Mouse (Mus musculus) midbrain, embryonic 12.5 days (tissue): Measurements from ENCODE around the gene Tti1. TPM values are rescaled to one million over a fixed set of nuclear protein-coding genes. Genes with fewer than 3 reads are reported as not detected.
A peak's percentile ranks its signal among the peaks of the same experiment; 100 is the strongest.

Experiments
- ATAC-seq: fragments of 200-750 bp; cut with Nextera tagmentation; 2 replicates; pipeline ENCODE4 v1.8.0; 2017; ENCODE audit warnings: low read depth, moderate TSS enrichment, moderate library complexity; ENCODE audit not compliant: low FRiP score
- H3K27ac ChIP-seq: fragments of 300-500 bp; sonication (generic); replicated peaks from 2 replicates; pipeline ENCODE4 v1.5.1; 2016; ENCODE audit warnings: mild to moderate bottlenecking
- H3K27me3 ChIP-seq: fragments of 300-500 bp; sonication (generic); 2 replicates; pipeline ENCODE4 v1.6.1; 2016; ENCODE audit warnings: mild to moderate bottlenecking
- H3K36me3 ChIP-seq: fragments of 300-500 bp; sonication (generic); 2 replicates; pipeline ENCODE4 v1.6.1; 2016
- H3K4me1 ChIP-seq: fragments of 300-500 bp; sonication (generic); 2 replicates; pipeline ENCODE4 v1.6.1; 2016
- H3K4me2 ChIP-seq: fragments of 300-500 bp; sonication (generic); replicated peaks from 2 replicates; pipeline ENCODE4 v1.6.1; 2016; ENCODE audit warnings: mild to moderate bottlenecking, moderate library complexity
- H3K4me3 ChIP-seq: fragments of 300-500 bp; sonication (generic); 2 replicates; pipeline ENCODE4 v1.5.1; 2016; ENCODE audit warnings: mild to moderate bottlenecking
- H3K9ac ChIP-seq: fragments of 300-500 bp; sonication (generic); replicated peaks from 2 replicates; pipeline ENCODE4 v1.6.1; 2016; ENCODE audit warnings: mild to moderate bottlenecking, moderate library complexity
- H3K9me3 ChIP-seq: fragments of 300-500 bp; sonication (generic); 2 replicates; pipeline ENCODE4 v1.6.1; 2016; ENCODE audit warnings: mild to moderate bottlenecking
- WGBS: fragments of 180-500 bp; shearing (Covaris S2); methylation state at CpG from one replicate; pipeline ENCODE4 v1.1.7; 2016; 5-methylcytosine and 5-hydroxymethylcytosine counted together
- polyA plus RNA-seq: library from polyadenylated mRNA; unstranded; fragments of >200 nt; fragmentation: Nextera tagmentation; extraction: Ambion mirVana; gene quantifications from 2 replicates; pipeline ENCODE4 v1.2.1, GENCODE M21; 2016

The Tti1 gene
- polyA plus RNA-seq, result 29.3 and 31.5 TPM in 2 replicates

- ATAC-seq, result peak; percentile 95
- no peaks in the 10 kb centered on the region for H3K27me3 ChIP-seq
- peak within 1 kb of the TSS; percentile 98 for H3K4me3 ChIP-seq
- peak within 1 kb of the TSS; percentile 86 for H3K27ac ChIP-seq
- 0% methylated on average over 47 of the region's 52 CpGs for WGBS
- H3K9ac ChIP-seq, result peak within 1 kb of the TSS; percentile 95
- peaks cover 37% of the 10 kb centered on the region for H3K4me1 ChIP-seq
- peaks cover 4% of the 10 kb centered on the region; the same call in 1 of the 2 replicates for H3K36me3 ChIP-seq
- H3K4me2 ChIP-seq, result peak within 1 kb of the TSS; percentile 87
- H3K9me3 ChIP-seq, result no peaks in the 10 kb centered on the region
These were observed at the start of gene Tti1, which contains the start of gene Rprd1b for GRCm38 (mm10) chr2:158028354-158028863. Gene Tti1 (minus strand): TSS chr2:158028433. Gene Rprd1b (plus strand): TSS chr2:158028497.

GRCm38 (mm10) chr2:158077981-158078380 lies 49.7 kb upstream of the Tti1 start:
- WGBS, result 75% methylated on average over 2 of the region's 2 CpGs
- no peaks in the 10 kb centered on the region for H3K9me3 ChIP-seq
- no peak overlapping the region for H3K4me3 ChIP-seq
- no peak overlapping the region for H3K4me2 ChIP-seq
- H3K27ac ChIP-seq, result no peak overlapping the region
- H3K9ac ChIP-seq, result no peak overlapping the region
- no peaks in the 10 kb centered on the region for H3K4me1 ChIP-seq
- no peak for ATAC-seq
- H3K36me3 ChIP-seq, result peaks cover 37% of the 10 kb centered on the region
- no peaks in the 10 kb centered on the region for H3K27me3 ChIP-seq

- Histone ChIP-seq H3K9me3 (no peaks in the 10 kb centered on the region), H3K27ac (no peak overlapping the region), H3K4me3 (no peak overlapping the region), H3K36me3 (peaks cover 43% of the 10 kb centered on the region), H3K27me3 (no peaks in the 10 kb centered on the region), H3K9ac (no peak overlapping the region), H3K4me2 (no peak overlapping the region), H3K4me1 (no peaks in the 10 kb centered on the region)
- no peak for ATAC-seq
- 90% methylated on average over 6 of the region's 6 CpGs for WGBS
These were observed 48.5 kb upstream of the Tti1 start for GRCm38 (mm10) chr2:158076690-158077089.

GRCm38 (mm10) chr2:158074835-158075234 lies 46.6 kb upstream of the Tti1 start:
- Histone ChIP-seq H3K4me1 (no peaks in the 10 kb centered on the region), H3K27ac (no peak overlapping the region), H3K4me3 (no peak overlapping the region), H3K4me2 (no peak overlapping the region), H3K27me3 (no peaks in the 10 kb centered on the region), H3K36me3 (peaks cover 61% of the 10 kb centered on the region), H3K9me3 (no peaks in the 10 kb centered on the region), H3K9ac (no peak overlapping the region)
- 91% methylated on average over 5 of the region's 5 CpGs for WGBS
- no peak for ATAC-seq

- ATAC-seq, result no peak
- H3K4me2 ChIP-seq, result no peak overlapping the region
- no peak overlapping the region for H3K4me3 ChIP-seq
- peaks cover 53% of the 10 kb centered on the region for H3K36me3 ChIP-seq
- no peaks in the 10 kb centered on the region for H3K4me1 ChIP-seq
- H3K9ac ChIP-seq, result no peak overlapping the region
- 91% methylated on average over 5 of the region's 5 CpGs for WGBS
- H3K9me3 ChIP-seq, result no peaks in the 10 kb centered on the region
- no peaks in the 10 kb centered on the region for H3K27me3 ChIP-seq
- no peak overlapping the region for H3K27ac ChIP-seq
These were observed 43.4 kb upstream of the Tti1 start for GRCm38 (mm10) chr2:158071633-158071995.

- Histone ChIP-seq H3K4me3 (no peak overlapping the region), H3K27ac (no peak overlapping the region), H3K36me3 (peaks cover 53% of the 10 kb centered on the region), H3K4me2 (no peak overlapping the region), H3K27me3 (no peaks in the 10 kb centered on the region), H3K4me1 (no peaks in the 10 kb centered on the region), H3K9ac (no peak overlapping the region), H3K9me3 (no peaks in the 10 kb centered on the region)
- ATAC-seq, result no peak
- WGBS, result 87% methylated on average over 3 of the region's 3 CpGs
These were observed 42.8 kb upstream of the Tti1 start for GRCm38 (mm10) chr2:158070885-158071632.

- no peak for ATAC-seq
- Histone ChIP-seq H3K27me3 (no peaks in the 10 kb centered on the region), H3K4me2 (no peak overlapping the region), H3K27ac (no peak overlapping the region), H3K4me3 (no peak overlapping the region), H3K4me1 (no peaks in the 10 kb centered on the region), H3K9me3 (no peaks in the 10 kb centered on the region), H3K9ac (no peak overlapping the region), H3K36me3 (peaks cover 50% of the 10 kb centered on the region)
These were observed 40.3 kb upstream of the Tti1 start for GRCm38 (mm10) chr2:158068444-158068971.

- Histone ChIP-seq H3K27ac (no peak overlapping the region), H3K9ac (no peak overlapping the region), H3K9me3 (no peaks in the 10 kb centered on the region), H3K4me3 (no peak overlapping the region), H3K36me3 (peaks cover 53% of the 10 kb centered on the region), H3K27me3 (no peaks in the 10 kb centered on the region), H3K4me2 (no peak overlapping the region), H3K4me1 (no peaks in the 10 kb centered on the region)
- 96% methylated on average over 5 of the region's 5 CpGs for WGBS
- ATAC-seq, result no peak
These were observed 39.1 kb upstream of the Tti1 start for GRCm38 (mm10) chr2:158067260-158067824.

- H3K4me2 ChIP-seq, result no peak overlapping the region
- H3K9me3 ChIP-seq, result no peaks in the 10 kb centered on the region
- no peak overlapping the region for H3K4me3 ChIP-seq
- H3K27ac ChIP-seq, result no peak overlapping the region
- H3K27me3 ChIP-seq, result no peaks in the 10 kb centered on the region
- no peaks in the 10 kb centered on the region for H3K4me1 ChIP-seq
- no peak overlapping the region for H3K9ac ChIP-seq
- ATAC-seq, result no peak
- H3K36me3 ChIP-seq, result peaks cover 54% of the 10 kb centered on the region
These were observed 38.2 kb upstream of the Tti1 start for GRCm38 (mm10) chr2:158066456-158066855.

GRCm38 (mm10) chr2:158065064-158065463 lies 36.8 kb upstream of the Tti1 start:
- Histone ChIP-seq H3K9me3 (no peaks in the 10 kb centered on the region), H3K36me3 (peaks cover 54% of the 10 kb centered on the region), H3K27me3 (no peaks in the 10 kb centered on the region), H3K27ac (no peak overlapping the region), H3K4me1 (no peaks in the 10 kb centered on the region), H3K4me2 (no peak overlapping the region), H3K4me3 (no peak overlapping the region), H3K9ac (no peak overlapping the region)
- no peak for ATAC-seq
- WGBS, result 87% methylated on average over 5 of the region's 5 CpGs

- 0 out of 2 replicates have a peak, but pooled peaks cover under 1% of the 10 kb centered on the region for H3K4me1 ChIP-seq
- WGBS, result 79% methylated on average over 3 of the region's 3 CpGs
- H3K27ac ChIP-seq, result no peak overlapping the region
- H3K4me3 ChIP-seq, result no peak overlapping the region
- ATAC-seq, result no peak
- H3K36me3 ChIP-seq, result peaks cover 56% of the 10 kb centered on the region
- H3K9ac ChIP-seq, result no peak overlapping the region
- H3K27me3 ChIP-seq, result no peaks in the 10 kb centered on the region
- no peak overlapping the region for H3K4me2 ChIP-seq
- H3K9me3 ChIP-seq, result no peaks in the 10 kb centered on the region
These were observed 36.4 kb upstream of the Tti1 start for GRCm38 (mm10) chr2:158064571-158065048.

GRCm38 (mm10) chr2:158063036-158063435 lies 34.8 kb upstream of the Tti1 start:
- no peak for ATAC-seq
- peaks cover 71% of the 10 kb centered on the region for H3K36me3 ChIP-seq
- H3K9ac ChIP-seq, result no peak overlapping the region
- H3K9me3 ChIP-seq, result no peaks in the 10 kb centered on the region
- 0 out of 2 replicates have a peak, but pooled peaks cover 3% of the 10 kb centered on the region for H3K4me1 ChIP-seq
- no peak overlapping the region for H3K4me3 ChIP-seq
- no peak overlapping the region for H3K4me2 ChIP-seq
- WGBS, result 95% methylated on average over 3 of the region's 3 CpGs
- no peak overlapping the region for H3K27ac ChIP-seq
- no peaks in the 10 kb centered on the region for H3K27me3 ChIP-seq
